Mouse (Mus musculus): ENCODE data around the gene Faap24. TPM values are rescaled to one million over a fixed set of nuclear protein-coding genes. Genes with fewer than 3 reads are reported as not detected.

Gene Faap24
- polyA plus RNA-seq, 1 experiment from 2014 or later, result 21.3 TPM

DNA sequence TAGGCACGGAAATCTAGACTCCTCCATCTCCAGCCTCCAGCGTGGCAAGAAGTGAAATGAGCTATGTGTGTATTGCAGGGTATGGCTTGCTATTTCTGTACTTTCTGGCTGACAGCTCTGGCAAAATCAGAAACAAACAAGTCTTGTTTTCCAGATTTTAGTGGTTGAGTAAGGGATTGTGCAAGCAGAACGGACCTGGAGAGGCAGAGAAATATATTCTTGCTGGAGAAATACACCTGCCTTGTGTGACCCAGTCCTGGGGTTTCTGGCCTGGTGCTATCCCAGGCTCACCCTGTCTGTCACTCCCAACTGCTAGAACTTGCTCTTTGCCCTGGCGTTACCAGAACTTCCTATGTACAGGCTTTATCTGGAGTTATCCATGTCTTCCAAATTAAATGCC, 54.1 kb downstream of the Faap24 start:
- Histone ChIP-seq H3K36me3 (ENCODE audit: control insufficient read depth, insufficient read depth, low read length) (no peaks in the 10 kb centered on the region), H3K9ac (ENCODE audit: low read length) (no peak overlapping the region), H3K27ac (ENCODE audit: low read depth) (no peak overlapping the region), H3K9me3 (ENCODE audit: control insufficient read depth, low read length) (no peaks in the 10 kb centered on the region), H3K4me2 (ENCODE audit: low read length) (no peak overlapping the region), H3K4me1 (replicated peaks; ENCODE audit: control insufficient read depth, insufficient read depth, low read length) (no peaks in the 10 kb centered on the region), H3K27me3 (replicated peaks; ENCODE audit: control insufficient read depth, insufficient read depth, low read length) (no peaks in the 10 kb centered on the region), H3K4me3 (ENCODE audit: low read depth, low read length) (no peak overlapping the region)
- WGBS, result 59% methylated on average over 4 of the region's 4 CpGs
- DNase-seq (ENCODE audit: low spot score) (no peak), ATAC-seq (replicated peaks; ENCODE audit: low FRiP score, low TSS enrichment, low read depth) (no peak)

Other genes starting within 250 kb of the Faap24 start
- gene Slc7a10, start 210.5 kb downstream of the Faap24 start, polyA plus RNA-seq (2014; fragmentation: Nextera tagmentation; extraction: Ambion mirVana), result 0.70 and 0.81 TPM in 2 replicates
- 7.0 and 8.6 TPM in 2 replicates for gene Lrp3, start 181.3 kb downstream of the Faap24 start, polyA plus RNA-seq (2014; fragmentation: Nextera tagmentation; extraction: Ambion mirVana)
- gene Gpatch1, start 78.4 kb downstream of the Faap24 start, polyA plus RNA-seq (2014; fragmentation: Nextera tagmentation; extraction: Ambion mirVana), result 16.9 and 18.3 TPM in 2 replicates
- 48.6 and 48.7 TPM in 2 replicates for gene Rhpn2, start 62.7 kb downstream of the Faap24 start, polyA plus RNA-seq (2014; fragmentation: Nextera tagmentation; extraction: Ambion mirVana)
- 42.4 and 45.5 TPM in 2 replicates for gene Cep89, start 199 bp upstream of the Faap24 start, polyA plus RNA-seq (2014; fragmentation: Nextera tagmentation; extraction: Ambion mirVana)
- gene Slc7a9, start 52.0 kb upstream of the Faap24 start, polyA plus RNA-seq (2014; fragmentation: Nextera tagmentation; extraction: Ambion mirVana), result 9.0 and 11.6 TPM in 2 replicates
- gene Tdrd12, start 140.9 kb upstream of the Faap24 start, polyA plus RNA-seq (2014; fragmentation: Nextera tagmentation; extraction: Ambion mirVana), result 0.46 and 0.67 TPM in 2 replicates
- 98.6 and 117 TPM in 2 replicates for gene Nudt19, start 159.5 kb upstream of the Faap24 start, polyA plus RNA-seq (2014; fragmentation: Nextera tagmentation; extraction: Ambion mirVana)
- gene Rgs9bp, start 188.7 kb upstream of the Faap24 start, polyA plus RNA-seq (2014; fragmentation: Nextera tagmentation; extraction: Ambion mirVana), result 0.16 and 0.23 TPM in 2 replicates
- 41.4 and 43.5 TPM in 2 replicates for gene Ankrd27, start 189.4 kb upstream of the Faap24 start, polyA plus RNA-seq (2014; fragmentation: Nextera tagmentation; extraction: Ambion mirVana)